Mouse (Mus musculus): ENCODE measurements around the gene Inpp1. TPM values are rescaled to one million over a fixed set of nuclear protein-coding genes. Genes with fewer than 3 reads are reported as not detected.

Gene Inpp1
- polyA plus RNA-seq, 1 experiment = 31.2 TPM

DNA sequence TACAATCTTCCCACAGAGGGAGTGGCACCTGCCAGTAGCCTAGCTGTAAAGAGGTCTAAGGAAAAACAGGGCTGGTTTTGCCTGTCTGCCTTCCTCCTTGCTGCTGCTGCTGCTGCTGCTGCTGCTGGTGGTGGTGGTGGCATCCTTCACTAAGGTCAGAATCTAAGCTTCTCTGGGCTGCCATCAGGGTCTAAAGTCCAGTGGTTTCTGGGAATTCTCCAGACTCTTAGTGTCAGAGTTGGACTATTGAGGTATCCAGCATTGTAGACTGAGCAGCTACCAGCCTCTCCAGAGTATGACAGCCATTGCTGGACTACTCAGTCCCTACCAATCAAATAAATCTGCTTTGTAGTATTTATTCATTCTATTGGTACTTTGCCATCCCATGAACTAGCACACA, 24.8 kb downstream of the Inpp1 start:
- Histone ChIP-seq H3K4me3 (ENCODE audit: control insufficient read depth, low read depth, low read length) (no peak overlapping the region), H3K27ac (ENCODE audit: control insufficient read depth, insufficient read depth, low read depth, low read length) (no peak overlapping the region), H3K36me3 (ENCODE audit: control insufficient read depth, insufficient read depth, low read length) (no peaks in the 10 kb centered on the region), H3K27me3 (ENCODE audit: control insufficient read depth, insufficient read depth, low read length) (no peaks in the 10 kb centered on the region), H3K4me1 (ENCODE audit: control insufficient read depth, insufficient read depth, low read length) (peaks cover 7% of the 10 kb centered on the region)
- TF ChIP-seq CTCF (IDR thresholded peaks at IDR 0.05; ENCODE audit: control insufficient read depth, insufficient read depth, insufficient replicate concordance, low read depth, low read length) (no peak), POLR2A (IDR thresholded peaks at IDR 0.05; ENCODE audit: control insufficient read depth, low read depth, low read length) (no peak)

DNA sequence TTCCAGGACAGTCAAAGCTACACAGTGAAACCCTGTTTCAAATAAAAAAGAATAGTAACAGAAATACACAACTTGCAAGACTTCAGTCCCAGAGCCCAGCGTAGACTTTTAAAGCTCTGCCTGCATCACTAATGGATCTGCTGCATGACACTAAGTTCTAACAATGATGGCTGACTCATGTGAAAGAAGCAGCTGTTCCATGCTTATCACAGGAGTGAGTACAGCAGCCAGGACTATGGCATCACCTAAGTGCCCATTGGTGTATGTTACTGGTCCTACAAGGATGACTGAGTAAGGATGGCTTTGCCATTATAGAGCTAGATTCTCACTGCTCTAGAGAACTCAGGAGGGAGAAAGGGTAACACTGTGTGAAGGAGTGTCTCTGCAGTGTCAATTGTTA, 30.2 kb downstream of the Inpp1 start:
- Histone ChIP-seq H3K27me3 (ENCODE audit: control insufficient read depth, insufficient read depth, low read length) (no peaks in the 10 kb centered on the region), H3K4me3 (ENCODE audit: control insufficient read depth, low read depth, low read length) (no peak overlapping the region), H3K36me3 (ENCODE audit: control insufficient read depth, insufficient read depth, low read length) (no peaks in the 10 kb centered on the region), H3K27ac (ENCODE audit: control insufficient read depth, insufficient read depth, low read depth, low read length) (no peak overlapping the region), H3K4me1 (ENCODE audit: control insufficient read depth, insufficient read depth, low read length) (peaks cover 3% of the 10 kb centered on the region)
- TF ChIP-seq POLR2A (IDR thresholded peaks at IDR 0.05; ENCODE audit: control insufficient read depth, low read depth, low read length) (no peak), CTCF (IDR thresholded peaks at IDR 0.05; ENCODE audit: control insufficient read depth, insufficient read depth, insufficient replicate concordance, low read depth, low read length) (no peak)

DNA sequence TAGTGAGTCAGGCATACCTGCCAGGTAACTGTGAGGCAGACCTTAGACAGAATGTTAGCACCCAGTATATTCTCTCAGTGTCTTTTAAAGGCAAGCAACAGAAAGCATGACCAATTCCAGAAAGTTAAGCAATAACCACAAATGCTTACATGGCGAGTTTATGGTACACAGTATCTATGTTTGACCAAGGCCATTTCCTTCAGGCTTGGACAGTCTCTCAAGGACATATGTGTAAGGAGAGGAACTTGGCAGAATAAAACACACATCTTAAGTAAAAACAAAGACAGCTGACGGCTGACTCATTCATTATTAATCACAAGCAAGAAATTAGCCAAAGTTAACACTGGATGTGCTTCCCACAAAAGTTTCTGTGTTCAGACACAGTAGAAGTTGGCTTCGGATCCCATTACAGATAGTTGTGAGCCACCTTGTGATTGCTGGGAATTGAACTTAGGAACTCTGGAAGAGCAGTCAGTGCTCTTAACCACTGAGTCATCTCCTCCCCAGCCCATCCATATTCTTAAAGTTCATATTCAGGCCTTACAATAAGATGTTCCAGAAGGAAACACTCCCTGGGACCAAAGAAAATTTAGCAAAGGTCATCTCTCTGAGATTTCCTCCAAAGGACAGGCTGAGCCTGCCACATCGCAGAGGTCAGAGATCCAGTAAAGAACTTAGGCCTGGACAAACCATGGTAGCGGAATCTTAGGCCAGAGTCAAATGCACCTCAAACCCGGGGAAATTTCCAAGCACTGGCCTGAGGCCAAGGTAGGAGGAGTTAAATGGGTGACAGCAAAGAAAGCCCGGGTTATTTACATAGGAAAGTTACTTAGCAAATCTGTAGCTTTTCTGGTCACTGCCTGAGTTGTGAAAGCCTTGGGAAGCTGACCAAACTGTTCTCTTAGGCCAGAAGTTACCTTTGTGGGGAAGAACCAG, 52.0 kb downstream of the Inpp1 start:
- Histone ChIP-seq H3K36me3 (ENCODE audit: control insufficient read depth, insufficient read depth, low read length) (no peaks in the 10 kb centered on the region), H3K27me3 (ENCODE audit: control insufficient read depth, insufficient read depth, low read length) (no peaks in the 10 kb centered on the region)
- no peak for TF ChIP-seq CTCF (IDR thresholded peaks at IDR 0.05; ENCODE audit: control insufficient read depth, insufficient read depth, insufficient replicate concordance, low read depth, low read length)
- TF ChIP-seq POLR2A (IDR thresholded peaks at IDR 0.05; ENCODE audit: control insufficient read depth, low read depth, low read length) = no peak

DNA sequence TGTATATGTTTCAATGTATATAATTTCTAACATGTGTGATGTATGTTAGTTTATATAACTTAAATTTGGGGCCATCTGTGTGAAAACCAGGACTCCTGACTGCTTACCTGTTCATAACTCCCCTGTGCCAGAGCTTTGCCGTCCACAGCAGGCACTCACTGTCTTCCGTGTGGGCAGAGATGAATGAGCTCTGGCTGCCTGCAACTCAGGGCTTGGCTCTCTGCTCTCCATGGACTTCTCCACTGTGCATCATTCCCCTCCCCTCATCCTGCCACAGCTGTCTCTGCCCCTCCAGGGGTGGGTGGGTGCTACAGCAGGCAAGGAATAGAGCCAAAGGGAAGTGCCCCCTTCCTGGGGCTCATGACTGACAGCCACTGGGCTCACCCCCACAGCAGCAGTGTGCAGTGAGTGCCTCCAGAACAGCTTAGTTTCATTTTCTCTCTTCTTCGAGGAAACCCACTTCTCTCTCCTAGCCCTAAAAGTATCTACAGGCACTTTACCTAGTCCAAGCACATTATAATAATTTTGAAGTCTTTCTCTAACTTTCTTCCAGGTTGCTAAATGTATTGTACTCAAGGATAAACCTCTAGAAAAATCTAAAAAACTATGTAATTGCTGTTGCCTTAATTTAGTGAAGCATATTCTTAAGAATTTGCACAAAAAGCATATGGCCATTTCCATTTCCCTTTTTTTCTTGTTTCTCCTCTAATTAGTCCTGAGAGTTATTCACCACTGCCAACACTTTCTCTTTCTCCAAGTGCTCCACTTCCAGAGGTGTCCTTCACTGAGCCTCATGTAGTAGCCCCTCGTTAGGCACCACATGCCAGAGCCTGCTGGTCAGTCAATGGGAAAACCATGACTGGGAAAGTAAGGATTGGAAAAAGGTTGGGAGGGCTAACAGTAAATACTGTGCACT, 53.3 kb downstream of the Inpp1 start:
- Histone ChIP-seq H3K4me3 (ENCODE audit: control insufficient read depth, low read depth, low read length) (no peak overlapping the region), H3K27me3 (ENCODE audit: control insufficient read depth, insufficient read depth, low read length) (no peaks in the 10 kb centered on the region), H3K36me3 (ENCODE audit: control insufficient read depth, insufficient read depth, low read length) (no peaks in the 10 kb centered on the region), H3K27ac (ENCODE audit: control insufficient read depth, insufficient read depth, low read depth, low read length) (no peak overlapping the region), H3K4me1 (ENCODE audit: control insufficient read depth, insufficient read depth, low read length) (no peaks in the 10 kb centered on the region; the same call in 1 of the 2 replicates)
- TF ChIP-seq CTCF (IDR thresholded peaks at IDR 0.05; ENCODE audit: control insufficient read depth, insufficient read depth, insufficient replicate concordance, low read depth, low read length) = no peak
- TF ChIP-seq POLR2A (IDR thresholded peaks at IDR 0.05; ENCODE audit: control insufficient read depth, low read depth, low read length) = no peak

More for the DNA sequence above, 52.0 kb downstream of the Inpp1 start:
- Histone ChIP-seq H3K27ac (ENCODE audit: control insufficient read depth, insufficient read depth, low read depth, low read length) (no peak overlapping the region), H3K4me3 (ENCODE audit: control insufficient read depth, low read depth, low read length) (no peak overlapping the region), H3K4me1 (ENCODE audit: control insufficient read depth, insufficient read depth, low read length) (no peaks in the 10 kb centered on the region; the same call in 1 of the 2 replicates)

DNA sequence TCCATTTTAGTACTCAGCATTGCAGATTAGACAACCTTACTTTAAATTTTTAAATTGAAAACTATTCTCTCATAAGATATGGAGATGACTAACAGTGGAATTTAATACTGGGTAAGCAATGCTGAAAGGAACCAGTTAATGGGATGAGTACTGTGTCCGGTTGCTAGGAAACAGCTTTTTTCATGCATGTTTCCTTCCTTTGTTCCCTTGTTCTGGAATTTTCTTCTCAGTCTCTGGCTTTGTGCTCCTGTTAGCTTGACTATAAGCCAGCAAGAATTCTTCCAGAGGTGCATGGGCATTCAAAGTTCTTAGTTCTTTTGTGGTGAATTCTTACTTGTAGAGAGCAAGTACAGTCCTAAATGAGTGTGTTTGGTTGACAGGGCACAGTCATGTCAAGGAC, 59.3 kb downstream of the Inpp1 start:
- Histone ChIP-seq H3K4me1 (ENCODE audit: control insufficient read depth, insufficient read depth, low read length) (no peaks in the 10 kb centered on the region), H3K4me3 (ENCODE audit: control insufficient read depth, low read depth, low read length) (no peak overlapping the region), H3K27ac (ENCODE audit: control insufficient read depth, insufficient read depth, low read depth, low read length) (no peak overlapping the region), H3K27me3 (ENCODE audit: control insufficient read depth, insufficient read depth, low read length) (no peaks in the 10 kb centered on the region), H3K36me3 (ENCODE audit: control insufficient read depth, insufficient read depth, low read length) (no peaks in the 10 kb centered on the region)
- TF ChIP-seq POLR2A (IDR thresholded peaks at IDR 0.05; ENCODE audit: control insufficient read depth, low read depth, low read length) (no peak), CTCF (IDR thresholded peaks at IDR 0.05; ENCODE audit: control insufficient read depth, insufficient read depth, insufficient replicate concordance, low read depth, low read length) (no peak)

DNA sequence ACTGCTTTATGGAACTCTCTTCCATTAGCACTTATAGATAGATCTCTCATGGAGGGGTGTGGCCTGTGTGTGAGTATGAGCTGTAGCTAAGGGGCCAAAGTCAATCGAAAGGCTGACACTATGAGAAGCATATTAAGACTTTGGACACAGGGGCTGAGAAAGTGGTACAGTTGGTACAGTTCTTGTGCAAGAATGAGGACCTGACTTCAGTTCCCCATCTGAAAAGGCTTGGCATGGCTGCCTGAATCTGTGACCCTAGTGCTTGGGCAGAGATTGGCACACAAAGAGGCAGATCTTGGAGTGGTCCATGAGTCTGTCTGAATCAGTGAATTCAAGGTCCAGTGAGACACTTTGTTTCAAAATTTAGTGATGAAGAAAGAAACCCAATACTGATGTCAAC, 63.2 kb downstream of the Inpp1 start:
- TF ChIP-seq POLR2A (IDR thresholded peaks at IDR 0.05; ENCODE audit: control insufficient read depth, low read depth, low read length) (no peak), CTCF (IDR thresholded peaks at IDR 0.05; ENCODE audit: control insufficient read depth, insufficient read depth, insufficient replicate concordance, low read depth, low read length) (no peak)
- Histone ChIP-seq H3K27ac (ENCODE audit: control insufficient read depth, insufficient read depth, low read depth, low read length) (no peak overlapping the region), H3K4me3 (ENCODE audit: control insufficient read depth, low read depth, low read length) (no peak overlapping the region)

DNA sequence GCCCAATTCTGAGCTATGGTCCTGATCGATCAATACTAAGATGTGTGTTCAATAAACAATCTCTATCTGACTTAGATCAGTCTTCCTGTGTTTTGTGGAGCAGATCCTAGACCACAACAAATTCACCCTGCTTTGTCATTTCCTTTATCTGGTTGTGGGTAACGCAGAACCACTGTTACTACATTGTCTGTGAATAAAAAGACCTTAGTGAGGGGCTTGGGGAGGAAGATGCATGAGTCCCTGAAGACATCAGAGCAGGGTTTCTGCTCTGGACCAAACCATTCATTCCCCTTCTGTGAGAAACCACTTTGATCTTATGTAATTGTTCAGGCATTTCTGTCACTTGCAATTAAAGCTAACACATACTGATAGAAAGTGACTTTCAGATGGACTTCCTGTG, 63.7 kb downstream of the Inpp1 start:
- Histone ChIP-seq H3K27me3 (ENCODE audit: control insufficient read depth, insufficient read depth, low read length) (no peaks in the 10 kb centered on the region), H3K4me3 (ENCODE audit: control insufficient read depth, low read depth, low read length) (no peak overlapping the region), H3K27ac (ENCODE audit: control insufficient read depth, insufficient read depth, low read depth, low read length) (no peak overlapping the region), H3K4me1 (ENCODE audit: control insufficient read depth, insufficient read depth, low read length) (no peaks in the 10 kb centered on the region), H3K36me3 (ENCODE audit: control insufficient read depth, insufficient read depth, low read length) (no peaks in the 10 kb centered on the region)
- TF ChIP-seq CTCF (IDR thresholded peaks at IDR 0.05; ENCODE audit: control insufficient read depth, insufficient read depth, insufficient replicate concordance, low read depth, low read length) (no peak), POLR2A (IDR thresholded peaks at IDR 0.05; ENCODE audit: control insufficient read depth, low read depth, low read length) (no peak)

More for the DNA sequence above, 63.2 kb downstream of the Inpp1 start:
- no peaks in the 10 kb centered on the region for H3K36me3 ChIP-seq (ENCODE audit: control insufficient read depth, insufficient read depth, low read length)
- no peaks in the 10 kb centered on the region for H3K4me1 ChIP-seq (ENCODE audit: control insufficient read depth, insufficient read depth, low read length)
- H3K27me3 ChIP-seq (ENCODE audit: control insufficient read depth, insufficient read depth, low read length) = no peaks in the 10 kb centered on the region

All from testis, adult 2 months (tissue).